Mouse (Mus musculus) cortical plate, adult 2 months (tissue): ENCODE data around the gene Atrx. TPM values are rescaled to one million over a fixed set of nuclear protein-coding genes. Genes with fewer than 3 reads are reported as not detected.
A peak's percentile ranks its signal among the peaks of the same experiment; 100 is the strongest.

Source experiments
- H3K27ac ChIP-seq: fragments of 200-500 bp; 2 replicates; pipeline ENCODE4 v1.5.1; 2012; ENCODE audit warnings: low read length, control low read depth, inconsistent platforms; ENCODE audit not compliant: insufficient read depth
- H3K4me1 ChIP-seq: fragments of 200-500 bp; 2 replicates; pipeline ENCODE4 v1.6.1; 2011; ENCODE audit warnings: low read length; ENCODE audit not compliant: control insufficient read depth, insufficient read depth
- H3K4me3 ChIP-seq: fragments of 200-500 bp; 2 replicates; pipeline ENCODE4 v1.5.1; 2011; ENCODE audit warnings: mild to moderate bottlenecking, low read length, control low read depth; ENCODE audit not compliant: insufficient read depth
- CTCF ChIP-seq: fragments of 200-500 bp; IDR thresholded peaks from 2 replicates; pipeline ENCODE4 v1.5.1; 2011; ENCODE audit warnings: mild to moderate bottlenecking, control low read depth, low read length; ENCODE audit not compliant: insufficient read depth; ENCODE audit errors: extremely low read depth
- POLR2A ChIP-seq: fragments of 200-500 bp; IDR thresholded peaks from 2 replicates; pipeline ENCODE4 v1.6.1; 2011; ENCODE audit warnings: mild to moderate bottlenecking, low read length, control low read depth; ENCODE audit not compliant: insufficient read depth; ENCODE audit errors: extremely low read depth
- polyA plus RNA-seq: library from polyadenylated mRNA; depleted of rRNA; stranded (reverse); fragments of >200 nt; gene quantifications from 2 replicates; pipeline ENCODE4 v1.2.3, GENCODE M21; 2012; rRNA removed

The Atrx gene
- polyA plus RNA-seq, 1 experiment, result 58.4 TPM

DNA sequence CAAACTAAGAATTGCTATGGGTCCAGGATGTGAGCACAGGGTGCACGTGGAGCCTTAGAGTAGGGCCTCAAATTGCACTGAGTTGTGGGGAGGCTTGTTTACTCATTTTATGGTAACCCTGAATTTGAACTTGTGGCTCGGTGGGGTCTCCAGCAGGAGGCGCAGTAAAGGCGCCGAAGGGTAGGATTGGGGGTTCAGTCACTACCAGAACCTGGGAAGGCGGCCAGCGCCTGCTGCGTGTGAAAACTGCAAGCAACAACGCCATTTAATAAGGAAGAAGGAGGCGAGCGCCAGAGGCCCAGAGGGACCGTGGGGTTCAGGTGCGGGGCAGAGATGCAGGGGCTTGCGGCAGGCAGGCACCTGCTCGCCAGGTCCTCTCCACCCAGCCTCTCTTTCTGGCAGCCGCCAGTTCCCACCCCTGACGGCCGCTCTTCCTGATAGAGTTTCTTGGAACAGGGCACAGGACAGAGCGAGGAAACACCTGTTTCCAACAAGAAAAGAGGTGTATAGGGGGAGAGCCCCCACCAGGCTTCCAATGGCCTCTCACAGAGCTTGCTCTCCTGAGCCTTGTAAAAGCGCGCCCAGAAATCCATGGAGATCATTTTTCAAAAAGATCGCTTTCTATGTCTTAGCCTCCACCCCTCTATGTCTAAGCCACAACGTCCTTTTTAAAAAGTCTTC lies 166.2 kb downstream of the Atrx start:
- H3K4me1 ChIP-seq, result peaks cover 1% of the 10 kb centered on the region; the same call in 1 of the 2 replicates
- peak overlapping the region; percentile 37; the same call in 1 of the 2 replicates for H3K4me3 ChIP-seq
- no peak overlapping the region for H3K27ac ChIP-seq
- TF ChIP-seq CTCF (no peak), POLR2A (no peak)

Other genes starting within 250 kb of the Atrx start
- gene Fgf16, start 165.1 kb downstream of the Atrx start, polyA plus RNA-seq, result 0.31 and 0.45 TPM in 2 replicates
- gene Magt1, start 82.5 kb upstream of the Atrx start, polyA plus RNA-seq, result 7.3 and 9.1 TPM in 2 replicates
- gene Cox7b, start 86.3 kb upstream of the Atrx start, polyA plus RNA-seq, result 394 and 420 TPM in 2 replicates
- 2.6 and 2.8 TPM in 2 replicates for gene Atp7a, start 97.9 kb upstream of the Atrx start, polyA plus RNA-seq
- gene Tlr13, start 213.8 kb upstream of the Atrx start, polyA plus RNA-seq, result 1.2 and 1.3 TPM in 2 replicates